Mouse (Mus musculus): ENCODE data around the gene Cdx2. TPM values are rescaled to one million over a fixed set of nuclear protein-coding genes. Genes with fewer than 3 reads are reported as not detected.
A peak's percentile ranks its signal among the peaks of the same experiment; 100 is the strongest.

Gene Cdx2
- polyA plus RNA-seq, 1 experiment from 2014 or later: not detected

- peak overlapping the region; percentile 32 for H3K4me2 ChIP-seq
- no peaks in the 10 kb centered on the region for H3K36me3 ChIP-seq (ENCODE audit: insufficient read depth)
- no peak for ATAC-seq (ENCODE audit: insufficient read depth)
- WGBS: under 1% methylated on average over 57 of the region's 58 CpGs
- H3K27me3 ChIP-seq (ENCODE audit: insufficient read depth, low read length): peaks cover 100% of the 10 kb centered on the region
- no peak overlapping the region for H3K9ac ChIP-seq
- no peak for DNase-seq
- H3K9me3 ChIP-seq (ENCODE audit: low read depth, low read length): no peaks in the 10 kb centered on the region
- H3K4me3 ChIP-seq (ENCODE audit: low read depth, low read length): peak overlapping the region; percentile 8; the same call in 1 of the 2 replicates
- no peak for TF ChIP-seq CTCF (IDR thresholded peaks at IDR 0.05; ENCODE audit: low read depth)
- H3K4me1 ChIP-seq (ENCODE audit: insufficient read depth): no peaks in the 10 kb centered on the region
- H3K27ac ChIP-seq (ENCODE audit: low read depth): no peak overlapping the region
Measured at GRCm38 (mm10) chr5:147305856-147306637, 1.0 kb downstream of the Cdx2 start.

- ATAC-seq (ENCODE audit: insufficient read depth): no peak
- Histone ChIP-seq H3K27ac (ENCODE audit: low read depth) (no peak overlapping the region), H3K27me3 (ENCODE audit: insufficient read depth, low read length) (peaks cover 100% of the 10 kb centered on the region), H3K4me1 (ENCODE audit: insufficient read depth) (no peaks in the 10 kb centered on the region), H3K36me3 (ENCODE audit: insufficient read depth) (no peaks in the 10 kb centered on the region), H3K4me2 (no peak overlapping the region), H3K9ac (no peak overlapping the region), H3K4me3 (ENCODE audit: low read depth, low read length) (no peak overlapping the region), H3K9me3 (ENCODE audit: low read depth, low read length) (no peaks in the 10 kb centered on the region)
- no peak for TF ChIP-seq CTCF (IDR thresholded peaks at IDR 0.05; ENCODE audit: low read depth)
- WGBS: under 1% methylated on average over 16 of the region's 16 CpGs
- DNase-seq: no peak
Measured at GRCm38 (mm10) chr5:147305166-147305565, 1.9 kb downstream of the Cdx2 start.

GRCm38 (mm10) chr5:147304276-147305155 is 2.6 kb downstream of the Cdx2 start:
- ATAC-seq (ENCODE audit: insufficient read depth) (no peak), DNase-seq (no peak)
- Histone ChIP-seq H3K9me3 (ENCODE audit: low read depth, low read length) (no peaks in the 10 kb centered on the region), H3K9ac (no peak overlapping the region), H3K4me1 (ENCODE audit: insufficient read depth) (no peaks in the 10 kb centered on the region), H3K27ac (ENCODE audit: low read depth) (no peak overlapping the region), H3K27me3 (ENCODE audit: insufficient read depth, low read length) (peaks cover 100% of the 10 kb centered on the region), H3K4me2 (no peak overlapping the region), H3K36me3 (ENCODE audit: insufficient read depth) (no peaks in the 10 kb centered on the region), H3K4me3 (ENCODE audit: low read depth, low read length) (no peak overlapping the region)
- under 1% methylated on average over 52 of the region's 54 CpGs for WGBS
- TF ChIP-seq CTCF (IDR thresholded peaks at IDR 0.05; ENCODE audit: low read depth): no peak

- H3K9me3 ChIP-seq (ENCODE audit: low read depth, low read length): no peaks in the 10 kb centered on the region
- H3K9ac ChIP-seq: no peak overlapping the region
- no peak overlapping the region for H3K4me3 ChIP-seq (ENCODE audit: low read depth, low read length)
- DNase-seq (no peak), ATAC-seq (ENCODE audit: insufficient read depth) (no peak)
- H3K27me3 ChIP-seq (ENCODE audit: insufficient read depth, low read length): peaks cover 100% of the 10 kb centered on the region
- H3K4me2 ChIP-seq: no peak overlapping the region
- 0 out of 2 replicates have a peak, but pooled peaks cover 3% of the 10 kb centered on the region for H3K4me1 ChIP-seq (ENCODE audit: insufficient read depth)
- TF ChIP-seq CTCF (IDR thresholded peaks at IDR 0.05; ENCODE audit: low read depth): no peak
- H3K27ac ChIP-seq (ENCODE audit: low read depth): no peak overlapping the region
- 5% methylated on average over 13 of the region's 13 CpGs for WGBS
- no peaks in the 10 kb centered on the region for H3K36me3 ChIP-seq (ENCODE audit: insufficient read depth)
Measured at GRCm38 (mm10) chr5:147302746-147303400, 4.2 kb downstream of the Cdx2 start.

GRCm38 (mm10) chr5:147302141-147302540 is 4.9 kb downstream of the Cdx2 start:
- no peak for TF ChIP-seq CTCF (IDR thresholded peaks at IDR 0.05; ENCODE audit: low read depth)
- Histone ChIP-seq H3K36me3 (ENCODE audit: insufficient read depth) (no peaks in the 10 kb centered on the region), H3K4me1 (ENCODE audit: insufficient read depth) (0 out of 2 replicates have a peak, but pooled peaks cover 3% of the 10 kb centered on the region), H3K27me3 (ENCODE audit: insufficient read depth, low read length) (peaks cover 99% of the 10 kb centered on the region), H3K27ac (ENCODE audit: low read depth) (no peak overlapping the region), H3K9me3 (ENCODE audit: low read depth, low read length) (no peaks in the 10 kb centered on the region), H3K4me3 (ENCODE audit: low read depth, low read length) (no peak overlapping the region), H3K4me2 (no peak overlapping the region), H3K9ac (no peak overlapping the region)
- DNase-seq (no peak), ATAC-seq (ENCODE audit: insufficient read depth) (no peak)
- 5% methylated on average over 8 of the region's 8 CpGs for WGBS

- DNase-seq: no peak
- no peak overlapping the region for H3K4me2 ChIP-seq
- no peak overlapping the region for H3K4me3 ChIP-seq (ENCODE audit: low read depth, low read length)
- ATAC-seq (ENCODE audit: insufficient read depth): no peak
- 2% methylated on average over 10 of the region's 10 CpGs for WGBS
- no peaks in the 10 kb centered on the region for H3K9me3 ChIP-seq (ENCODE audit: low read depth, low read length)
- no peak overlapping the region for H3K27ac ChIP-seq (ENCODE audit: low read depth)
- no peak for TF ChIP-seq CTCF (IDR thresholded peaks at IDR 0.05; ENCODE audit: low read depth)
- H3K36me3 ChIP-seq (ENCODE audit: insufficient read depth): no peaks in the 10 kb centered on the region
- H3K9ac ChIP-seq: no peak overlapping the region
- 0 out of 2 replicates have a peak, but pooled peaks cover 3% of the 10 kb centered on the region for H3K4me1 ChIP-seq (ENCODE audit: insufficient read depth)
- H3K27me3 ChIP-seq (ENCODE audit: insufficient read depth, low read length): peaks cover 99% of the 10 kb centered on the region
Measured at GRCm38 (mm10) chr5:147301781-147302070, 5.3 kb downstream of the Cdx2 start.

Data from lung, embryonic 14.5 days (tissue).